Mouse (Mus musculus) adrenal gland, postnatal 14 days (tissue): ENCODE measurements around the gene Hdgf. TPM values are rescaled to one million over a fixed set of nuclear protein-coding genes. Genes with fewer than 3 reads are reported as not detected.
"Not testable (repeated sequence)": the region's sequence is repeated elsewhere in the genome, so short reads cannot be mapped to it uniquely, and the experiment has no call there.

ENCODE experiments used
- DNase-seq: peaks from one replicate; pipeline ENCODE4 v3.0.0; 2021; ENCODE audit warnings: mixed read lengths
- long read RNA-seq, 2 experiments: library from polyadenylated mRNA; stranded (forward); transcript quantifications; one replicate each; pipeline ENCODE4 v2.0.0; 2021
- total RNA-seq: library from RNA; stranded (reverse); gene quantifications from 2 replicates; pipeline ENCODE4 v1.2.3, GENCODE M21; 2021

Hdgf gene
- 169 and 171 TPM in 2 replicates for total RNA-seq
- long read RNA-seq, experiment 1, transcript Hdgf-201 (6 exons, 2,245 nt): major isoform, 390 of 460 reads
- long read RNA-seq, experiment 1, partial matches to known transcripts: 32 of 460 reads
- long read RNA-seq, experiment 1, other reads (novel, unspliced or antisense): 38 of 460 reads
- long read RNA-seq, experiment 2, transcript Hdgf-201 (6 exons, 2,245 nt): major isoform, 233 of 281 reads
- long read RNA-seq, experiment 2, partial matches to known transcripts: 25 of 281 reads
- long read RNA-seq, experiment 2, other reads (novel, unspliced or antisense): 22 of 281 reads

- DNase-seq: peak; percentile 98
Measured at GRCm38 (mm10) chr3:87905880-87906485, at the start of gene Hdgf. TSS of gene Hdgf (plus strand) at chr3:87906321.

- no peak for DNase-seq
Measured at GRCm38 (mm10) chr3:87857666-87858065, 48.5 kb upstream of the Hdgf start.

GRCm38 (mm10) chr3:87859813-87860212, 46.3 kb upstream of the Hdgf start:
- peak; percentile 79 for DNase-seq

GRCm38 (mm10) chr3:87864111-87864510, 42.0 kb upstream of the Hdgf start:
- not testable (repeated sequence) for DNase-seq

- peak; percentile 38 for DNase-seq
Measured at GRCm38 (mm10) chr3:87877730-87878129, 28.4 kb upstream of the Hdgf start.

GRCm38 (mm10) chr3:87884291-87884690, 21.8 kb upstream of the Hdgf start:
- no peak for DNase-seq

- DNase-seq: peak; percentile 74
Measured at GRCm38 (mm10) chr3:87884708-87885251, 21.3 kb upstream of the Hdgf start.

GRCm38 (mm10) chr3:87885281-87886003, 20.7 kb upstream of the Hdgf start, which contains the start of gene Prcc:
TSS of gene Prcc (minus strand) at chr3:87885608.
- peak; percentile 93 for DNase-seq

GRCm38 (mm10) chr3:87886004-87886365, 20.1 kb upstream of the Hdgf start:
- DNase-seq: peak; percentile 45

- no peak for DNase-seq
Measured at GRCm38 (mm10) chr3:87886416-87886815, 19.7 kb upstream of the Hdgf start.

- not testable (repeated sequence) for DNase-seq
Measured at GRCm38 (mm10) chr3:87887400-87887799, 18.7 kb upstream of the Hdgf start.

- no peak for DNase-seq
Measured at GRCm38 (mm10) chr3:87891481-87891880, 14.6 kb upstream of the Hdgf start.

GRCm38 (mm10) chr3:87893367-87893905, 12.7 kb upstream of the Hdgf start:
- no peak for DNase-seq

- DNase-seq: no peak
Measured at GRCm38 (mm10) chr3:87899266-87899665, 6.9 kb upstream of the Hdgf start.

GRCm38 (mm10) chr3:87899776-87900175, 6.3 kb upstream of the Hdgf start:
- no peak for DNase-seq

GRCm38 (mm10) chr3:87901036-87901624, 5.0 kb upstream of the Hdgf start:
- no peak for DNase-seq

GRCm38 (mm10) chr3:87901959-87902358, 4.2 kb upstream of the Hdgf start:
- DNase-seq: not testable (repeated sequence)

GRCm38 (mm10) chr3:87903821-87904220, 2.3 kb upstream of the Hdgf start:
- DNase-seq: no peak

- DNase-seq: peak; percentile 75
Measured at GRCm38 (mm10) chr3:87906601-87906980, 470 bp downstream of the Hdgf start.

GRCm38 (mm10) chr3:87906981-87907857, 1.1 kb downstream of the Hdgf start:
- DNase-seq: peak; percentile 57

- DNase-seq: peak; percentile 14
Measured at GRCm38 (mm10) chr3:87907906-87908305, 1.8 kb downstream of the Hdgf start.
